Mouse (Mus musculus) thymus, postnatal 10 days (tissue): ENCODE data around the gene Uba3.
A peak's percentile ranks its signal among the peaks of the same experiment; 100 is the strongest.

Source experiments
- DNase-seq, 2 experiments: peaks; one replicate each; pipeline ENCODE4 v3.0.0; 2021; ENCODE audit warnings: low spot score in 2 of 2

Uba3 gene

DNA sequence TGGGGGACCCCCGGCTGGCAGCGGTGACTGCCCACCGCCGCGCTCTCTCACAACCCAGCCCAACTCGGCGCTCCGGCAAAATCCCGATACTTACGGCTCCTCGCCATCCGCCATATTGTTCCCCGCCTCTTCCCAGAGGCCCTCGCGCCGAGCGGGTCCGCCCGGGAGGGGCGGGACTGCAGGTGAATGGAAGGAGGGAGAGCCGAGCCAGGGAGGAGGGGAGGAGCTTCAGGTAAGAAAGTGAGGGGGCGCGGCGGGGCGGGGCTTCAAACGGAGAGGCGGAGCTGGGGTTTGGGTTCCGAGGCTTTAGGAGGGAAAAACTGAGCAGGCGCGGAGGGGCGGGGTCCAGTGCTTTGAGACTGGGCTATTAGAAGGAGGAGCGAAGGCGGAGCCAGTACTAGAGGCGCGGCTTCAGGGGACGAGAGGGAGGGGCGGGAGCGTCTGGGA lies at the start of gene Uba3:
Gene Uba3, minus strand, starts transcription at position 209 of the 447 bp plus-strand sequence.
- DNase-seq: peak; percentile 99

DNA sequence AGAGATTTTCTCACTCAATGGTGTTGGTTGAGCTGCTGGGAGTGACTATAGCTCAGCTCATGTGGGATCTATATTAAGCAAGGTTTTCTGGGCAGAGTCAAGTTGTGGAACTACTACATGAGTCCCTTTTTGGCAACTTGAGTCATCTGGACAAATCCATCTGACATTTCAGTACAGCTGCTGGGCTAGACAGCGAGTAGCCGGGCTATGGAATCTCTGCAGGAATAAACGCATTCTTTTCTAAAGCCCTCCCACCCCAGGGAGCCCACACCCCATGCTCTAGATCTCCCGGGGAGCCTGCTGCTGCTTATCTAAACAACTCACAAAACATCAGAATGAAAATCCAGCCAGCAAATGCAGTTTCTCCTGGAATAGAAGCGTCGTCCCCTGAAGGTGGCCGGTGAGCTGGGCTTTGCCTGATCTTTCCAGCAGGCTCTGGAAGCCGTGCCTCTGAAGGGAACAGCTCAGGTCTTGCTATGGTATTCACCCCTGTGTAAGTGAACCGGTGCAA lies 47.3 kb upstream of the Uba3 start, which contains the start of gene Lmod3:
Gene Lmod3, minus strand, starts transcription at position 49 of the 511 bp plus-strand sequence.
- no peak for DNase-seq

DNA sequence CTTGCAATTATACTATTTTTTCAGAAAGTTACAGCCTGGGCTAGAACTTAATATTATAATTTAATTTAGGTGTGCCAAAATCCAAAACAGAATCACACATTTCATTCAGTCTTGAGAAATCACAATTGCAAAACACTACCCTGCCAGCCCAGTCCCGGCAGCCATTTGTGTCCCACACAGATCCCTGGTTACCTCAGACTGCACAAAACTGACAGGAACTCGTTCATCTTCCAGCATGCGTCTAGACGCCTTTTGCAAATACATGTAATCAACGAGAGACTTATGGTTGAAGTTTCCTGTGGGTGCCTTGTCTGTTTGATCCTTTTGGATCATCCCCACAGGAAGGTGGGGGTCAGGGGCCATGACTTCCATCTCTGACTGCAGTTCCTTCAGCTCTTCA lies 46.6 kb upstream of the Uba3 start:
- no peak for DNase-seq

DNA sequence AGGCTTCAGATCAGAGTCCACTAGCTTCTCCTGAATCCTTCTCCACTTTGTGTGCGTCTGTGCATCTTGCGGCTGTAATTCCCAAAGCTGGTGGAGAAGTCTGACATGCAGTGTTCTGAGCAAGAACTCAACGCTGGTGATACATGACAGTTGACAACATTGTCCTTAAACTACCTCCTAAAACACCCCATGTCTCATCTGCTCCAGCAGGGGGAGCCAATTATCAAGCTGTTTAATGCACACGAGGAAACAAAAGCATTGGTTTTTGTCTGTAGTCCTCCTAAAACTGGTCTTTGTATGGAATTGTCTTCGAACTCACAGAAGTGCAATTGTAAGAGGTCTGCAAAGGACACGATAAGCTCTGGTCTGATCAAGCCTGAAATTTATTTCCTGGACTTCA lies 45.5 kb upstream of the Uba3 start:
- DNase-seq: peak; percentile 29 to 70

DNA sequence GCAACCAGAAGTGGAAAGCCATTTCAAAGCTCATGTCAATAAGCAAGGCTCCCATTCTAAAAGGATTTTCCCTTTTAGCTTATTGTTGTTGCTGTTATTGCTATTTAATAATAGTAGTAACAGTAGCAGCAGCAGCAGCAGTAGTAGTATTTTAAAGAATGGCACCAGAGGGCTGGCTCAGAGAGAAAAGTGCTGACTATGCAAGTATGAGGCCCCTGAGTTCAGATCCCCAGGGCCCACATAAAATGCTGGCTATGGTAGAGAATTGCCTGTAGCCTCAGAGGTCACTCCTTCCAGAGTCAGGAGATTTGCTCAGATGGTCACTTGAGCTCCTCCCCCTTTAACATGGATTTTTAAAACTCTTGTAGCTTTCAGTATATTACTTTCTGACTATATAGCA lies 39.8 kb upstream of the Uba3 start:
- no peak for DNase-seq

DNA sequence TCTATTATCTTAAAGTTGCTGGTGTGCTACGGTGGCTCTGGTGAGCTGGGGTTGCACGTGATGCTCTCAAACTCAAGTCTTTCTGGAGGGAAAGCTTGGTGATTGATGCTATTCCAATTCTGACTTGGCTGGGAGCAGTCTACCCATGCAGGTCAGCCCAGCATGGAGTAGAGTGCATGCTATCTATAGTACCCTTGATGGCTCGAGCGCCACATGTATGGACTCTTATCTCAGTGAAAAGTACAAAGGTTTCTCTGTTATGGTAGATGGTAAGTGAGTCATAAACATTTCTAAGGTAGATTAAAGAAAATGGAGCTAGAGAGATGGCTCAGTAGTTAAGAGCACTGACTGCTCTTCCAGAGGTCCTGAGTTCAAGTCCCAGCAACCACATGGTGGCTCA lies 37.1 kb upstream of the Uba3 start:
- no peak for DNase-seq

DNA sequence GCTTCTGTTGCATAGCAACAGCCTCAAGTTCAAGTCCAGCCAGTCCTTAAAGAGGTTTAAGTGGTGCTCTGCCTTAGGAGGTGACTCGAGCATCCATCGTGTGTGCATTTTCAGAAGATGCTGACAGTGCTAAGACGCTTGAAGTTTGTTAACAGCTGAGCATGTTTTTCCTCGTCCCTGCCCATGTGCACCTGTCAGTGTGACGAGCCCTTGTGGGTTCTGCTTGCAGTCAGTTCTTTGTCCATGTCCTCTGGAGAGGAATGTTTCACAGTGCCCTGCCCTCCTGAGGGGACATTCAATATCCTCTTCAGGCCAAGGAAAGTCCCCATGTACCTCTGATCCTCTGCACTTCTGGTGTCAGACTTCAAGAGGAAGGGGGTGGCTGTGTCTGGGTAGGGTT lies 34.6 kb upstream of the Uba3 start:
- DNase-seq: no peak

DNA sequence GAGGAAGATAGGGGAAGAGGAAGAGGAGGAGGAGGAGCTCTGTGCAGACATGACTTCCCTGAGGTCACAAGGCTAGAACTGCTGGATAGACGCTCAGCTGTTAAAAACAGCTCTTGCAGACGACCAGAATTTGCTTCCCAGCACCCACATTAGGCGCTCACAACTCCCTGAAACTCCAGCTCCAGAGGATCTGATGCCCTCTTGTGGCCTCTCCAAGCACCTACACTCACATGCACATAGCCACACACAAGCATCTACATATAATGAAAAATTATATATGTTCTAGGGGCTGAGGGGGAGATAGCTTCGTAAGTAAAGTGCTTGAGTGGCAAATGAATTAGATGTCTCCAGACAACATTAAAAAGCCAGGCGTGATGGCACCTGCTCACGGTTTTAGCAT lies 33.9 kb upstream of the Uba3 start:
- no peak for DNase-seq

DNA sequence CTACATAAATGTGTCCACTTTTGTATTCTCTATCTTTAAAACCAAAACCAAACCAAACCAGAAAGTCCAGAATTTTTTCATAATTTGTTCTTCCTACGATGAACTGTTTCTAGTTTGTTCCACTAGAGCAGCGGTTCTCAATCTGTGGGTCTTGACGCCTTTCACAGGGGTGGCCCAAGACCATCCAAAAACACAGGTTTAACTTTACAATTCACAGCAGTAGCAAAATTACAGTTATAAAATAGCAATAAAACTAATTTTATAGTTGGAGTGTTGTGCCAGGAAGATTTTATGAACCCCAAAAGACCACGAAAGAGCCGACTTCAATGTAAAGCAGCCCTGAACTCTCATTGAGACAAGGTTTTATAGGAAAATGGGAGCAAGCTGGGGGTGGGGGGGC lies 30.6 kb upstream of the Uba3 start:
- no peak for DNase-seq

DNA sequence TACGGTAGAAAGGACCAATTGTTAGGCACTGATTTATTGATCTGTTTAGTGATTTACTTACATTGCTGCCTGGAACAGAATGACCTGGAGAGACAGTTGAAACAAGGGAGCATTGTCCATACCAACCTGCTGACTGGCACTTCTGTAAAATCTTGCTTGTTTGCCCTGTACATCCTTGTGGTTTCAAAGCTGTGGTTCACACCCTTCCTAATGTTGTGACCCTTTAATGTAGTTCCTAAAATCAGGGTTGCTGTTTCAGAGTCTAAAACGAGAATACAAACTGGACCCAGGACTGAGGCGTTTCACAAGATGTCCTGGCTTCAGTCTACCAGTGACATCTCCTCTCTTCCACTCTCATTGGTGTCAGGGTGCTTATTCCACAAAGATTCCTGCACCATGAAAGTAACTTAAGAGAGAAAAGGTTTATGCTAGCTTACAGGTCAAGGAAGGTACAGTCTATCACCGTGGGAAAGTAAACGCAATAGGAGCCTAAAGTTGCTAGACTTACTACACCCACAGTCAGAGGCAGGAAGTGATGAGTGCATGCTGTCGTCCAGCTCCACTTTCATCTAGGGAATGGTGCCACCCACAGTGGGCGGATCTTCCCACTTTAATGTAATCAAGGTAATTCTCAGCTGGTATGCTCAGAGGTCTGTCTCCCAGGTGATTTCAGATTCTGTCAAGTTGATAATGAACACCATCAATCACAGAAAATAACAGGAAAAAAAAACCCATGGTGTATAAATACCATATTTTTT lies 29.6 kb upstream of the Uba3 start:
- DNase-seq: no peak

DNA sequence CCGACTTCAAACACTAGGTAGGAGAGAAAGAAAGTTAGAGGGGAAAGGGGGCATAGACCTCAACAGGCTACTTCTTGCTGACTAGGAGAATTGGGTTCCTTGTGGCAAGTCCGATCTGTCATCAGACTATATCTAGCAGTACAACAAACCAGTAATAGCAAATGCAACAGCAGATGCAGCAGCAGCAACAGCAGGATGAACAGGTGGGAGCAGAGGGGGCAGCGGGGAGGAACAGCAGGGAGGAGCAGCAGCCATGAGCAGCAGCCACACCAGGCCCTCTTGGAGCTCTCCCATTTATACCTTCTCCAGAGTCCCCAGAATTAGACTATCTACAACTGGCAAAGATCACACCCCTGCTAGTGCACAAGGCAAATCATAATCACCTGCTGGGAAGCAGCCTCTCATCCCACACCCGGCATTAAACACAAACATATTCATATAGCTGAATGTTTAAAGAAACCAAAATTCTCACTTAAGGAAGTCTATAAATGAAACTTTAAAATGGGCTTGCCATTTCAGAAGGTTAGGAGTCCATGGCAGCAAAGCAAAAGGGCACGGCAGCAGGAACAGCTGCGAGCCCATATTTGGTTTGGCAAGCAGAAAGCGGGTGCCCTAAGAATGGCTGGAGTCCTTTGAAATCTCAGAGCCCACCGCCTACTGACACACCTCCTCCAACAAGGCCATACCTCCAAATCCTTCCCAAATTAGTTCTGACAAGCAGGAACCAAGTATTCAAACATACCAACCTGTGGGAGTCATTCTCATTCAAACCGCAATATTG lies 21.8 kb upstream of the Uba3 start:
- DNase-seq: no peak

DNA sequence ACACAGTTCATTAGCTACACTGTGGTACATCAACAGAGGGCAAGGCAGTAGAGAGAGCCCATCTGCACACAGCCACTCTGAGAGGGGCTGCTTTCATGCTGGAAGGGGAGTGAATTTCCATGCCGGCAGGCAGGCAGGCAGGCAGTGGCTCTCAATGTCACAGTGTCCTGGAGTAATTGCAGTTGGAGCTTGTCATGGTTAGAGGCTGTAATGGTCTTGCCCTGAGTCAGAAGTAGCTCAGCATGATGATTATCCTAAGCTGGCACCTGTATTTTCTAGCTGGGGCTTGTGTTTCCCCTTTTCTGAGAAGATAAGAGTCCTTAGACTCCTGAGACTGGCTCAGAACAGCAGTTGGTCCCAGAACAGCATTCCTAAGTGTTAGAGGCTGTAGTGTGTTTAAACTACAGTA lies 20.6 kb upstream of the Uba3 start:
- no peak for DNase-seq

DNA sequence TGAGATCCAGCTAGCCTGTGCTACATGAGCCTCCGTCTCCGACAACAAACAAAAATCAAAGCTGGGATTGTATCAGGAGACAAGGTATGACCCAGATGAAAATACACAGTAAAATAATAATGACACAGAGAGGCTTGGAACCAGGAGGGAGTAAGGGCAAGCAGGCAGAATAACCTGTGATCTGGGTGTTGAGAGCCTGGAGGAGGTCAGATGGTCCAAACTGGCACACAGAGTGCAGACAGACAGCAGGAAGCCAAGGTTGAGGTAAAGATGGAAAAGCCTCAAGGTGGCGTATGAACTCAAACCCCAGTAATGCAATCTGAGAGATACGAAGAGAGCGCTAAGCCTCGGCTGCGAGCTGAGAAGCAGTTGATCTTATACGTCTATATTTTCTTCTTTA lies 19.1 kb upstream of the Uba3 start:
- DNase-seq: no peak

DNA sequence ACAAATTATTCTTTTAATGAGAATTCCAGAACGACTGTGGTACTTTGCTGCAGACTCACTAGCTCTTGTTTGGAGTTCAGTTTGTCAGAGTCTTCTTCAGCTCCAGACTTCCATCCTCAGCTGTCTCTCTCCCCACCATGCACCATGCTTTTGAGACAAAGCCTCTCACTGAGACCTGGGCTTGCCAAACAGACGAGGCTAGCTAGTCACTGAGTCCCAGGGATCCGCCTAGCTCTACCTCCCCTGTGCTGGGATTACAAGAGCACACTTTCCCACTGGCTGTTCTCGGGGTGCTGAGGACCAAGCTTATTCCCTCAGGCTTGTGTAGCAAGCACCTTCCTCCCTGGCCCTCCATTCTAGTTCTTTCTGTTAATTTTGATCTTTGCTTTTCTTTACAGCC lies 18.1 kb upstream of the Uba3 start:
- DNase-seq: no peak

DNA sequence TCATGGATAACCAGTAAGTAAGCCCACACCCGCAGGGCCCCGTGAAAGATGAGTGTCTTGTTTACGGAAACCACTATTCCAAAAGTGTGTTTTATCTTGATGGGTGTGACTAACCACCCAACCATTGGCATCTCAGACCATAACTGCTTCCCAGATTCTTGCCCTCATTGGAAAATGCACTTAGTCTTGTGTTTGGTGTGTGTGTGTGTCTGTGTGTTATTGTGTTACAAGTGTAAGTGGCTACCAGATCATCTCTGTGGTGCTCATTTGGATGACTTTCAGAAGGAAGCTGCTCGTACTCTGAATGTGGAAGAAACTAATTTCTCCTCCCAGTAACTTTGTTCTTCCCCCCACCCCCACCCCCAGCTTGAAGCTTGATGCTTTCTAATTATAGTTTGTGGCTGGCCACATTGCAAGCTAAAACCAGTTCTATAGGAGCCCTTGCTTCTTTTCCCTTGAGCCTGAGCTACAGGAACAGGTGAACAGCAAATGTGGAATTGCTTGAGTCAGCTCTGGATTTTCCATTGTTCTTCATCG lies 17.6 kb upstream of the Uba3 start:
- no peak for DNase-seq

DNA sequence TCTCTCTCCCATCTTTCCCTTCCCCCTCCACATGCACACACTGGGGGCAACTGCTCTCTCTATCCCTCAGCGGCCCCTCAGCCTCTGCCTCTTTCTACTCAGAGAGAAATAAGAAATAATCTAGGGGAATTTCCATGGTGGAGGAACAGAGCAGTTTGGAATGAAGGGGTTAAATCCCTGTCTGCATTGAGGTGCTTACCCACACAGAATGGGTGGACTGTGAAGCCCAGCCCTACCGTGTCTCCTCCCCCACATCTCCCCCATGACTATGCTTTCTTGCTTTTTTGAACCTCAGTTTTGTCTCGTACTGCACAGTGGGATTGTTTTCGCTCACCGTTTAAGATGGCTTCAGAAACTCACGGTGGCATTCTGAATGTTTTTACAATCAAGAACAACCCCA lies 16.9 kb upstream of the Uba3 start:
- no peak for DNase-seq

DNA sequence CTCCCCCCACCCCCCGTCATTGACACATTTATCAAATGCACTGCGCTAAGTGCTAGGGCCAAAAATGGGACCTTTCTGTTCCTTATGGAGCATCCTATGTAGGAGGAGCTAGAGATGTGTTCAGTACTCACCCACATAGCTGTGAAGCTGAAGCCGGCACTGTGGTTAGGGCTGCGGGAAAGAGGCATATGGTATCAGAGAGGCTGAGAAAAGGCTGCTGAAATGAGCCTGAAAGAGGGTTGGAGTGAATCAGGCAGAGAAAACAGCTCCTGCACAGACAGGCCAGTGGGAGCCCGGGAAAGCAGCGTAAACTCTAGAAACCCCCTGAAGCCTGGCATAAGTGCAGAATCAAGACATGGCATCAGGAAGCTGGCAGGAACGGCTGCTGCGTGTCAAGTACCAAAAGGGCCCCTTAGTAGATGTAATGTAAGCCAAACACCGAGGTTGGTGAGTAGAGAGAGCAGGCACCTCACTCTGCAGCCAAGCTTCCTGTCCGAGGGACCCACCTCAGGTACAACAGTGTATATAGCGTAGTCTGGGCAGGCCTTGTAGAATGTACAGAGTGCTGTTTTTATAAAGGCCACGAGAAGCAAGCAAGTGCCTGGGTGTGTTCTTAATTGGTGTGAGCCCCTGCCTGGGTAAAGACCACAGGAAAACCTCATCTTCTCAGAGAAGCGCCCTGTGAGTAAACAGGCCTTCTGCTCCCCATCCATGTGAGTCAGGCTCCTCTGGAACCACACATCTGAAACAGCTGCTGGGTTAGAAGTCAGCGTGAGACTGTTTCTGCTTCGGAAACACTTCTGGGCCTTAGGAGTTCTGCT lies 16.0 kb upstream of the Uba3 start:
- DNase-seq: no peak

DNA sequence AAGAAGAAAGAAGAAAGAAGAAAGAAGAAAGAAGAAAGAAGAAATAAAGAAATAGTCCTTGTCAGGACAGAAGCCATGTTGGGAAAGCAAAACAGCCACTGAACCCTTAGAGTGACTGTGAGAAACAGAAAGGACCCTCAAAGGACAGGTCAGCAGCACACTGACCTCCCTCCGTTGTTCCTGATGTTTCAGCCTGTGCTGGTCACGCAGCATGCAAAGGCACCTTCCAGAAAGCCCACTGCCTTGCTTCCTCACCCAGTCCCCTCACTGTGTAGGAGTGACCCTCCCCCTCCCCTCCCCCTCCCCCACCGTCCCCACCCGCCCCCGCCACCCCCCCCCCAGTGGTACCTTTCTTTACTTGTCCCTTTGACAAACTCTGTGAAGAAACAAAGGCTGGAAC lies 15.2 kb upstream of the Uba3 start:
- no peak for DNase-seq

DNA sequence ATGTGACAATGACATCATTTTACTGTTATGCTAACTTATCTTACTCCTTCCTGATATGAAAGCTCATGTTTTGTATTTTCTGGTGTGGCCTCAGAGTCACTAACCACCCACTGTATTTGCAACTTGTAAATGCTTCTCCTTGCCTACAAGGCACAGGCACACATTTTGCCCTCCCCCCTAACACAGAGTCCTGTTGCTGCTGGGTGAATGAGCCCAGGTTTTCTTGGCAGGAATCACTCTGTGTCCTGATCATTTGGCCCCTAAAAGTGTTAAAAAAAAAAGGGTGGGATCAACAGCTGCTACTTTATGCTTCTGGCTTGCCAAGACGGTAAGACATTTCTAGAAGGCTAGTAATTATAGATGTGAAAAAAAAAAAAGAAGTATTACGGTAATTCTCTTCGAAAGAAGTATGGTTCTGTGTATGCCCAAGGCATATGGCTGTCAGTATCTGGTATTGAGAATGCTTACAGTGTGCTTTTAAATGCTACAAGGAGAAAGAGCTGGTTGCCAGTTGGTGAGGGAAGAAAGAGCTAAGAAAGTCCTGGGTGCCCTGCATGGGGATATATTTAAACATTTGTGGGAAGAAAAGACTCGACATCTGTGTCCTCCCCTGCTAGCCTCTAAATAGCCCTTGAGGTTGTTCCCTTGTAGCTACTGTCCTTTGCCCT lies 10.8 kb upstream of the Uba3 start:
- DNase-seq: no peak

DNA sequence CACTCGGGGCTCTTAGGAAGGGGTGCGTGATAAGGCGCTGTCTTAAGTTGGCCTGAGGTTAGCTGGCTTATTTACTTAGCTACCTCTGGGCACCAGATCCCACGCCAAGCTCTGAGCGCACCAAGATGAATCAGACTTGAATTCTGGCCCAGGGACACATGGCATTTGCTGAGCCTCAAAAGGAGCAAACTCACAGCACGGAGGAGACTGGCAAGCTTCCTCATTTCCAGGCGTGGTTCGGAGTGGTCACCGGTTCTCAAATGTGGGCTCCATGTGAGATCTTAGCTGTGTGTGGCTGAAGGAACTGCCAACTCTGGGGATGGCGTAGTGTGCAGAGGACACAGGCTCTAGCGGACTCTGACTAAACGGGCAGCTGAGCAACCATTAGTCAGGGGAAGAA lies 6.5 kb upstream of the Uba3 start:
- DNase-seq: no peak

DNA sequence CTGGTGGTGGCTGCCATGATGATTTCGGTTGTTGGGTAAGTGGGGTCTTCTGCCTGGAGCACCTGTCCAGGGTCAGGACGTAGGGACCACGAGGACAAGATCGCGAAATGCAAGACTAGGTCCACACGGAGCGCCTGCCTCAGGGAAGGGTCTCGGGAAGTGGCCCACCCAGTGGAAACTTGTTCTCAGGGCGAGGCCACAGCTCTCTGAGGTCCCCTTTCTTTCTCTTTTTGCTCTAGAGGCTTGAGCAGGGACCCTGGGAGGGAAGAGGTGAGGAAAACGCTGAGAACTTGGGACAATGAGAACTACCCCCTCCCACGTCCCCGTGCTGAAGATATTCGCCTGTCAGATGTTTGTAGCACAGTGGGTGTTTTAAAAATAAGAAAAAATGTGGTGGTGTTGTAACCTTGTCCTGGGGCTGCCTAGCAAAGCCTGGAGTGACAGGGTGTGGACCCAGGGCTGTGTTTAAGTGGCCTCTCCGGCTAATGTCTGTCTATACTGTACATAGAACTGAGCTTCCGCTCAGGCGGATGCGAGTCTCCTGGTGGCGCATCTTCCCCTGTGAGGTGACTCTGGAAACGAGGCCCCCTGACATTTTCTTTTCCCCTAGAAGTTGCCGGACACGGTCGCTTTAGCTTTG lies 5.6 kb upstream of the Uba3 start:
- no peak for DNase-seq
